Mouse (Mus musculus) bone marrow, adult 2 months (tissue): Measurements from ENCODE around the gene Ntrk3.

Experiments
- CTCF ChIP-seq: fragments of 200-500 bp; IDR thresholded peaks from 2 replicates; pipeline ENCODE4 v1.5.1; 2011; ENCODE audit warnings: low read length, control low read depth; ENCODE audit not compliant: control insufficient read depth, insufficient read depth
- POLR2A ChIP-seq: fragments of 200-500 bp; IDR thresholded peaks from 2 replicates; pipeline ENCODE4 v1.6.1; 2011; ENCODE audit warnings: low read depth, mild to moderate bottlenecking, control low read depth, low read length, borderline replicate concordance; ENCODE audit not compliant: control insufficient read depth

DNA sequence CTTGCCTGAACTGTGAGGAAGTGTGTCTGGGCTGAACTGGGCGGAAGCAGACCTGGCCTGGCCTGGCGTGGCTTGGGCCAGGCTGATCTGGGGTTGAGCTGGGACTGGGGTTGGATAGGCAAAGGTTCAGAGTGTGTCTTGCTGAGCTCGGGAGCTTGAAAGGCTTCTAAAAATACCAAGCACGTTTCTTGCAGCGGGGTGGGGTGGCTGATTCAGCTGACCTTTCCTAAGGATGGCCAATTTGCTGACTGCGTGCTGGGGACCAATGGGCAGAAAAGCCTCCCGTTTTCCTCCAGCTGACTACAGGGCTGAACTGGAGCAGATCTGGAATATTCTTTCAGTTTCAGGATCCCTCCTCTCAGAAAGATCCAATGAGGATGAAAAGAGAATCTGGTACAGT lies 148.0 kb downstream of the Ntrk3 start:
- no peak for TF ChIP-seq CTCF
- no peak for TF ChIP-seq POLR2A
